Mouse (Mus musculus) lung, adult 2 months (tissue): ENCODE measurements at regions not wholly inside any gene's neighbourhood (a gene's known extent, or its start where the extent isn't known, plus 50 kb on each side); places are given as distances from the start of the nearest gene placed in this dataset.

Experiments used
- CTCF ChIP-seq: fragments of 200-500 bp; IDR thresholded peaks from 2 replicates; pipeline ENCODE4 v1.5.1; 2011; ENCODE audit warnings: mild to moderate bottlenecking, low read length, control low read depth; ENCODE audit not compliant: insufficient read depth
- POLR2A ChIP-seq: fragments of 200-500 bp; IDR thresholded peaks from 2 replicates; pipeline ENCODE4 v1.6.1; 2011; ENCODE audit warnings: low read depth, mild to moderate bottlenecking, control low read depth, low read length, borderline replicate concordance; ENCODE audit errors: extremely low read depth

GRCm38 (mm10) chr12:25167504-25168212 is 70.7 kb upstream of the Id2 start:
- no peak for TF ChIP-seq POLR2A
- TF ChIP-seq CTCF, result no peak
